Comparison of ENCODE assay signal across 24 mouse cellular contexts in the genomic region with DNA sequence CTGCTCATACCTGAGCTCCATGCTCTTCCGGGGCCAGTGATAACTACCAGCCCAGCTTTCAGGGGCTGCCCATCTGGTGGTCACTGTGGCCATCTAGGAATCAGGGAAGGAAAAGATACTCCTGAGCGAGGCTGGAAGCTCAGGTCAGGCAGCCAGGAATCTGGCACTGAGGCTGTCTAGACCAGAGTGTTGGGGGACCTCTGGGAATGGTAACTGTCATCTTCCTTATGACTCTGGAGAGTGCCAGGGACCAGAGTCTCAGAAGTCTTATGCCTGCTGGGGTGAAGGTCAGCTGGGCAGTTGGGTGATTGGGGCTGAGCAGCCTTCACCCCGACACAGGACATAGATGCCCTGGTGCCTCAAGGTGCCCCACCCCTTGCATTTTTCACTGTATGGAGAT. TPM values are rescaled to one million over a fixed set of nuclear protein-coding genes. Genes with fewer than 3 reads are reported as not detected.
"Had no signal": no experiment of that assay in that cellular context is flagged by ENCODE, and none has a peak within 500 bp of the region (broad histone marks: within the 10 kb centered on the region; RNA-seq: fewer than 3 reads in every experiment).

No protein-coding gene starts in this region.

- H3K27ac ChIP-seq: lung, embryonic 15.5 days; midbrain, embryonic 10.5 days; midbrain, embryonic 12.5 days; neural tube, embryonic 13.5 days; neural tube, embryonic 15.5 days had no signal

- H3K27me3 ChIP-seq: lung, embryonic 15.5 days; midbrain, embryonic 12.5 days; neural tube, embryonic 13.5 days; neural tube, embryonic 15.5 days had no signal

- H3K4me2 ChIP-seq: lung, embryonic 15.5 days; midbrain, embryonic 12.5 days; neural tube, embryonic 13.5 days; neural tube, embryonic 15.5 days had no signal

- H3K4me3 ChIP-seq: lung, embryonic 15.5 days; midbrain, embryonic 10.5 days; midbrain, embryonic 12.5 days; myocyte; neural tube, embryonic 13.5 days; neural tube, embryonic 15.5 days had no signal

- H3K4me1 ChIP-seq: neural tube, embryonic 15.5 days had no signal

- DNase-seq: lung, adult 18-20 months; midbrain, embryonic 14.5 days; retina, postnatal 1 day; right cerebral cortex, adult 18-20 months; right cerebral cortex, postnatal 25 days; right cerebral cortex, postnatal 4 days; spleen, adult 18-20 months; thymus, adult 18-20 months; thymus, postnatal 14 days; thymus, postnatal 36 days had no signal

- ATAC-seq: midbrain, embryonic 16.5 days had no signal

- H3K9me3 ChIP-seq: lung, embryonic 15.5 days; neural tube, embryonic 15.5 days had no signal

- H3K36me3 ChIP-seq: lung, embryonic 15.5 days; midbrain, embryonic 10.5 days; midbrain, embryonic 12.5 days; neural tube, embryonic 13.5 days; neural tube, embryonic 15.5 days had no signal

- H3K9ac ChIP-seq: lung, embryonic 15.5 days; midbrain, embryonic 12.5 days; neural tube, embryonic 13.5 days; neural tube, embryonic 15.5 days had no signal

RNA-seq across cellular contexts. Expression of gene Trarg1, which starts 28.0 kb away (rescaled TPM):
- total RNA-seq: megakaryocyte, adult 5-6 weeks; megakaryocyte-erythroid progenitor cell, adult 5-6 weeks had no signal
- polyA plus RNA-seq: midbrain, embryonic 12.5 days had no signal

RNA-seq across cellular contexts. Expression of gene Bhlha9, which starts 35.4 kb away (rescaled TPM):
- total RNA-seq: megakaryocyte-erythroid progenitor cell, adult 5-6 weeks had no signal
- polyA plus RNA-seq: lung, embryonic 15.5 days; midbrain, embryonic 12.5 days; myocyte; neural tube, embryonic 11.5 days; small intestine, adult 2 months; stomach, embryonic 14.5 days; stomach, embryonic 16.5 days; thymus, postnatal 0 days had no signal
